Mouse (Mus musculus) liver, adult 2 months (tissue): ENCODE results near the gene Umad1.

ENCODE experiments used
- CTCF ChIP-seq: fragments of 200-500 bp; IDR thresholded peaks from 2 replicates; pipeline ENCODE4 v1.5.1; 2011; ENCODE audit warnings: low read depth, low read length, control low read depth
- POLR2A ChIP-seq: fragments of 200-500 bp; IDR thresholded peaks from 2 replicates; pipeline ENCODE4 v1.6.1; 2011; ENCODE audit warnings: low read length, control low read depth; ENCODE audit not compliant: insufficient read depth; ENCODE audit errors: extremely low read depth

DNA sequence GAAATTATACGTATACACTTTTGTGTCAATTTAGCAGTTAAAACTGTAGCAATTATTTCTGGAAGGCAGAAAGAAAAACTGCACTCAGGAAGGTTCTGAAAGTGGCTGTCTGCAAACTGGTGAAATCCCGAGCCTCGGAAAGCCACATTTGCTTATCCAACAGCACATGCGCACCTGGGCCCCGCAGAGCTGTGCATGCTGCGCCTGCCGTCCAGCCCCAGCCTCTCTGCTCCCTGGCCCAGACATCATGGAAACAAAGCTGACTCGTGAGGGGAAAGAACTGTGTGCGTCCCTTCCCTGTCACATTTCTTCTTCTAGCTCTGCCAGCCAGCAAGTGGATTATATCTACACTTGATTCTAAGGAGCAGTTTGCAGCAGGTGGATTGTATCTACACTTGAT lies 154.9 kb downstream of the Umad1 start:
- TF ChIP-seq CTCF, result no peak
- TF ChIP-seq POLR2A, result no peak
